Mouse (Mus musculus) brain, embryonic 18.5 days (tissue): ENCODE measurements around the gene Uaca.

Source experiments
- DNase-seq: peaks from one replicate; pipeline ENCODE4 v3.0.0-alpha.2; 2012; ENCODE audit warnings: low read depth, low spot score

Uaca gene

DNA sequence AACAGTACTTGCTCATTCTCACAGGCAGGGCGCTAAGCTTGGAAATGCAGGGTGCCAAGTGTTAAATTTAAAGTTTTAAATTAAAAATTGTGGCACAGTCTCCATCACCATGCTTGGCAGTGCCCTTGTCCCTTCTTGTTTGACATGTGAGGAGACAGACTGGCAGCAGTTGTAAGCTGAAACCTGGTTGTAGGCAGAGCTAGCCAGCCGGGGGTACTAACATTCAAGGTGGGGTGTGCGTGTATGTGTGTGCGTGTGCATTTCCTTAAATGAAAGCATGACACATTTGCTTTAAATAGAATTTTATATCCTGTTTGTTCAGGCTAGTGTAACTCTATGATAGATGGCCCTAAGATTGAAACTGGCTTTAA lies 42.7 kb downstream of the Uaca start:
- no peak for DNase-seq

DNA sequence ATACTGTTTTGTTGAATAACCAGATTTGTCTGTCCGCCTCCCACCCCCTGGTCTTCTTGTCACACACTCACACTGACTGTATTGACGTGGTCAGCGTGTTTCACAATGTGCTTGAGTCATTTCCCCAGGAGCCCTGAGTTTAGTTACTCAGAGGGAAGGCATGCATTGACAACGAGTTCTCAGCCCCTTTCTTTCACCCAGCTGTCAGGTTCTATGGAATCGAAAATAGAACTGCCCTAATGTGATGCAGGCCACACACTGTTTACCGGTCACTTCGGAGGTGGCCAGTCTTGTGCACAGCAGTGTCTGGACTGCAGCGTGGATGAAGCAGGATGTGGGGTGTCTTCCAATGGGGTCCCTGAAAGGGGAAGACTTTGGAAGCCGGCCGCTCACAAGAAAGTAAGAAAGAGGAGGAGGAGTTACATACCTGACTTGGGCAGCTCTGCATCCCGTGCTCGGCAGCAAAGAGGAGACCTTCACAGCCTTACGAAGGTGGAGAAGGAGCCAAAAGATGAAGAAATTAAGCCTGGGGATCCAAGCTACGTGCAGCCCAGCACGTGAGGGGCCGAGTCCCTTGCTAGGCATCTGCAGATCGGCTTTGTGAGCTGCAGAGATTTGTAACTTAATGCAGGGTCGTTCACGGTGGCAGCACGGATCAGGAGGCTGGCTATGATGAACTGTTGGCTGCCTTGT lies 43.3 kb downstream of the Uaca start:
- no peak for DNase-seq

- no peak for DNase-seq
Measured at GRCm38 (mm10) chr9:60838331-60838872, 44.1 kb downstream of the Uaca start.

DNA sequence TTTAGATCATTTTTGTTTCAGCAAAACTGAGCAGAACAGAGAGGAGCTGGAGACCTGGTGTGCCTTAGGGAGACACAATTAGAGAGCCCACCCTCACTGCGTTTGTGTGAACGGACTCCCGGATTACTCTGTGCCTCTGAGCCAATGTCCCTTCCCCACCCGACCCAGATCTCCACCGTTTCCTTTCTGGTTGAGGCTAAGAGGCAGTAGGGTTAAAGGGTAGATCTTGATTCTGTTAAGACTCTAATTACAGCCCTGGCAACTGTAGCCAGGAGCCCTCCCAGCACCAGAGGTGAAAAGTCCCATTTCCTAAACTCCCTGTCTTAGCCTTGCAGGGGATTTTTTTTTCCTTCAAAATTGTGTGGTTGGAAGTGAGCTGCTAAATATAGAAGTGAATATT lies 47.1 kb downstream of the Uaca start:
- DNase-seq, result no peak

DNA sequence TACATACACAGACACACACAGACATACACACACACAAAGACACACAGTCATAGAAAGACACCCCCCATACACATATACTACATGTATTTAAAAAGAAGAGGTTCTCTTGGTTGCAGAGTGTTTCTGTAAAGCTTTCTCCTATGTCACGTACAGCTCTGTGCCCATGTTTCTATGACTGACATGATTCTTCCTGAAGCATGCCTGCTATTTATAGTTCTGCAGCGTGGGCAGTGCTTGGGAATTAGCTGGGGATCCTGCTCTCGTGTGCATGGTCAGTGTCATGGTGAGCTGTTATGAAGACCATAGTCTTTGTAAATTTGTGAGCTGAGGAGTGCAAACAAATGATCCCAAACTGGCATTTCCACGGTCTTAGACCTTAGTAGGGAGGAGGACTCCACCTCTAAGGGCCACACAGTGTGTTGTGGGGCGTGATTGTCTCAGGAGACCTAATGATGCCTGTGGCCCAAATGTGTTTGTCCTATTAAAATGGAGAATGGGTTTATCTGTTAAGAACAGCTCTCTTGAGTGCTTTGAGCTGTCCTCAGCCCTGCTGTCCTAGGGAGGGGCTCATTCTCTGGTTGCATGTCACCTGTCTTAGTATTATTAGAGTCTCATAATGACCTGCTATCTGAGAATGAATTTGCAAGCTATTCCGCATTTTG lies 49.2 kb downstream of the Uaca start:
- no peak for DNase-seq

DNA sequence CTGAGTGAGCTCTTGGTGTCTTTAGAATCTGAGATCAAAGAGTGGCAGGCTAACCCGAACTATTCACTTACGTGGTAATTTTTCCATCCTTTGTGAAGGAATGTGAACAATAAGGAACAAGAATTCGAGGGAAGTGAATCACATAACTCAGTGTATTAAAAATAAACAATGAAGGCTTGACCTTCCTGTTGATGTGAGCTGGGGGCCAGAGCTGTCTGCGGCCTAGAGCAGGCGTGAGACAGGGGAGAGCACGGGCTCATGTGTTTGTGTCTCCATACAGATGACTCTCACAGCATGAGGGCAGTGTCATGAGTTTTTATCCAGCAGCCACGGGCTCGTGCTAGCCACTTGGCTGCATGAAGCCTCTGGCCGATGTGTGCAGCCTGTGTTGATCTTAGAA lies 54.4 kb downstream of the Uaca start:
- no peak for DNase-seq

DNA sequence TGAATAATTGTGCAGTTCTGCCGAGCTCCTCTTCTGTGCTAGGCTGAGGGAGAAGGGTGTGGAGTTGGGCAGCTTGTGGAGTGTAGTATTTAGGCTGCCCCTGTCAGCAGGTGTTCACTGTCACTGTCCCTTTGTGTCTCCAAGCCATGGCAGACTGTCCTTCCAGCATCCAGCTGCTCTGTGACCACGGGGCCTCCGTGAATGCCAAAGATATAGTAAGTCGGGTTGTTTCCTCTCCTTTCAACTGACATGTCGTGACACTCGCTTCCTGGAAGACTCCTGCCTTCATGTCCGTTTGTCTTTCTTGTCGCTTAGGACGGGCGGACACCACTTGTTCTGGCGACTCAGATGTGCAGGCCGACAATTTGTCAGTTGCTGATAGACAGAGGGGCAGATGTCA lies 55.6 kb downstream of the Uaca start:
- no peak for DNase-seq

GRCm38 (mm10) chr9:60854196-60854595 lies 59.9 kb downstream of the Uaca start:
- no peak for DNase-seq

DNA sequence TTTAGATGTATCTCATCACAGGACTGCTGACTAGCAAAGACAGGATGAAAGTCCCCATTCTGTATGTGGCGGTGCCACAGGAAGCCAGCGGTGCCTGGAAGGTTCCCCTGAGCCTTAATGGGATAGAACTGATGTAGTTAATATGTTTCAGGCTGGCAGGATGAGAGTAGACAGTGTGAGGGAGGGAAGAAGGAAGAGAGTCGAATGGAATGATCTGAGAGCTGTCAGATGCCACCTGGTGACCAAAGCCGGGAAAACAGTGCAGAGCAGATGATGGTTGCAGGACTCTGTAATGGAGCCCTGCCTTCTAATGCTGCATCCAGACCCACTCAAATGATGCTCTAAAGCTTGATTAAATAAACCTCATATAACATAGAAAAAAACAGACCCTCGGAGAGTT lies 63.5 kb downstream of the Uaca start:
- DNase-seq, result no peak

GRCm38 (mm10) chr9:60858306-60858960 lies 64.1 kb downstream of the Uaca start:
- DNase-seq, result no peak

GRCm38 (mm10) chr9:60859031-60859430 lies 64.7 kb downstream of the Uaca start:
- no peak for DNase-seq

DNA sequence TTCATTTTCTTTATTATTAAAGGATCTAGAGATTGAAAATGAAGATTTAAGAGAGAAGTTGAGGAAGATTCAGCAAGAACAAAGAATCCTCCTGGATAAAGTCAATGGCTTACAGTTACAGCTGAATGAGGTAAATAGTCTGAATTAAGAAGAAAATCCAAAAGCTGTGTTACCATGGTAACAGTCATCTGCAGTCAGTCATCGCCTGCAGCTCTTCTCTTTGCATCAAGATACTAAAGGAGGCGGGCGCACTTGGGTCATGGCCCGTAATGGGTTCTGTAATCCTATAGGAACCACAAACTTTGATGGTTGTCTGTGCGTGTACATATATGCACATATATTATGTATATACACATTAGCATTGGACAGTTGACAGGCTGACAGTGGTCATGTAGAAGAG lies 66.7 kb downstream of the Uaca start:
- DNase-seq, result no peak

- DNase-seq, result no peak
Measured at GRCm38 (mm10) chr9:60864664-60865063, 70.3 kb downstream of the Uaca start.

DNA sequence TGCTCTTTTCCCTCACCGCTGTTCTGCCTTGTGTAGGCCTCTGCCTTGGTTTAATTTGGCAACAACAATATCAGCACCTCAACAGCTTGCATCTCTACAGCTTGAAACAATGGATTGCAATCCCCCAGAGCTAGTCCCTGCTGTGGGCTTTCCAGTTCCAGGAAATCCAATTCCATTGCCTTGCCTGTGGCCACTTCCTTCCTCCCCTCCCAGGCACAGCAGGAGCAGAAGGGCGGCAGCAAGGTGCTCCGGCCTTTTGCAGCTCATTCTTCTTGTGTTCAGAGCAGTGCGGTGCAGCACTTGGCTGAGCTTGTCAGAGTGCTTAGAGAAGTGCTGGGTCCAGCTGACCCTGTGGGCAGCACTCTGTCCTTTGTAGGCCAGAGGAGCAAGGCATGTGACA lies 71.5 kb downstream of the Uaca start:
- DNase-seq, result no peak

DNA sequence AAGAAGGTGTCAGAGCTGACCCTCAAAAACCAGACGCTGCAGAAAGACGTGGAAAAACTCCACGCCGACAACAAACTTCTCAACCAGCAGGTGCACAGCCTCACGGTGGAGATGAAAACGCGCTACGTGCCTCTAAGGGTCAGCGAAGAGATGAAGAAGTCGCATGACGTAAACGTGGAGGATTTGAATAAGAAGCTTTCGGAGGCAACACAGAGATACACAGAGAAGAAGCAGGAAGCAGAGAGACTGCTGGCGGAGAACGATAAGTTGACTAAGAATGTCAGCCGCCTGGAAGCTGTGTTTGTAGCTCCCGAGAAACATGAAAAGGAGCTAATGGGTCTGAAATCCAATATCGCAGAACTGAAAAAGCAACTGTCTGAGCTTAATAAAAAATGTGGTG lies 76.1 kb downstream of the Uaca start:
- DNase-seq, result no peak

DNA sequence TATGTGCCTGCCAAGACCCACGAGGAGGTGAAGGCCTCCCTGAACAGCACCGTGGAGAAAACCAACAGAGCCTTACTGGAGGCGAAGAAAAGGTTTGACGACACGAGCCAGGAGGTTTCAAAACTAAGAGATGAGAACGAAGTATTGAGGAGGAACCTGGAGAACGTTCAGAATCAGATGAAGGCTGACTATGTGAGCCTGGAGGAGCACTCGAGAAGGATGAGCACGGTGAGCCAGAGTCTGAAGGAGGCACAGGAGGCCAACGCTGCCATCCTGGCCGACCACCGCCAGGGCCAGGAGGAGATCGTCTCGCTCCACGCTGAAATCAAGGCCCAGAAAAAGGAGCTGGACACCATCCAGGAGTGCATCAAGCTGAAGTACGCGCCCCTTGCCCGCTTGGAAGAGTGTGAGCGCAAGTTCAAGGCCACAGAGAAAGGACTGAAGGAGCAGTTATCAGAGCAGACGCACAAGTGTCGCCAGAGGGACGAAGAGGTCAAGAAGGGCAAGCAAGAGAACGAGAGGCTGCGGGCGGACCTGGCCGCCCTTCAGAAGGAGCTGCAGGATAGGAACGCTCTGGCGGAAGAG lies 76.7 kb downstream of the Uaca start:
- DNase-seq, result no peak

DNA sequence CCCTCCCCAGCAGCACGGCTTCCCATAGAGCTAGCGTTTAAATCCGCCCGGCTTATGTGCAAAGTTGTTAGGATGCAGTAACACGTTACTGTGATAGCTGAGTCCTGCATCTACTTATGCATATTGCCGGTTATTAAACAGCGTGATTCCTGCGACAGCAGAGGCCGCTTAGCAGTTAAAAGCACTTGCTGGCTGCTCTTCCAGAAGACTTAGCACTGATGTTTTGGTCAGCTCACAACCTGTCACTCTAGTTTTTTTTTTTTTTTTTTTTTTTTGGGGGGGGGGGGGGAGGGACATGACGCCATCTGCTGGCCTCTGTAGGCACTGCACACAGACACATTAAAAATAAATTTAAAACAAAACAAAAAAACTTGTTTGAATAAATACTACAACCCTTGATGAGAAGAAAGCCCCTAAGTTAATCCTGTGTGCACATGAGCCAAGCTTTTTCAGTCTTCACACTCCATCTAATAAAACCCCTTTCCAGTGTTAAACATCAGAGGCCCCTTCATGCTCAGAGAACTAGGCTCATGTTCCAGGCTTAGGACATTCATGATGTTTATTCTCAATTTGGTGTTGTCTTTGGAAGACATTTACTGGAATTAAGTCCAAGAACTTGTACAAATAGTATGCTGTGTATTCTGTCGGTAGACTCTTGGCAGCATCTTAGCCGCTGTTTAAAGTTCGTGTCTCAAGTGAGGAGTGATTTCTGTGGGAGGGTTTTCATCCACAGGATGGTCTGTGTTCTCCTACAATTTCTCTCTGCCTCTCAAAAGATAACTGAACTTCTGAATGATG lies 79.1 kb downstream of the Uaca start:
- no peak for DNase-seq

DNA sequence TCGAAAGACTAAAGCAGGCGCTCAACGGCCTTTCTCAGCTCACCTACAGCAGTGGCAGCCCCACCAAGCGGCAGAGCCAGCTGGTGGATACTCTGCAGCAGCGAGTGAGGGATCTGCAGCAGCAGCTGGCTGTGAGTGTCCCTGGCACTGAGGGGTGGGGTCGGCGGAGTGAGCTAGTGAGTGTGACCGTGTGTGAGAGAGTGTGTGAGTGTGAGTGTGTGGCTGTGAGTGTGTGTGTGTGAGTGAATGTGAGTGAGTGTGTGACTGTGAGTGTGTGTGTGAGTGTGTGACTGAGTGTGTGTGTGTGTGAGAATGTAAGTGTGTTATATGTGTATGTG lies 79.7 kb downstream of the Uaca start:
- no peak for DNase-seq

DNA sequence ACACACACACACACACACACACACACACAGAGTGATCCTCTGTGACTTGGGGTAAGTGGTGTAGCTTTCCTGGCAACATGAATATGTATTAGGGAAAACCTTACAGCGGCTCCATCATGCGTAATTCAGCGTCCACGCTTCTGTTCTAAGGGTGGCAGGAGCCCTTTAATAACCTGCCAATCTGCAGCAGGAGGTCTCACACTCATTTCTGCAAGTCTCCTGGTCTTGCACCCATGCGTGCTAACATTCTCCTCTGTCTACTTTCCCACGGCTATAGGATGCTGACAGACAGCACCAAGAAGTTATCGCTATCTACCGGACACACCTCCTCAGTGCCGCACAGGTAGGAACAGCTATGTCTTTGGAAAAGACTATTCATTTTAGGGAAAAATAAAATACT lies 81.7 kb downstream of the Uaca start:
- DNase-seq, result no peak

DNA sequence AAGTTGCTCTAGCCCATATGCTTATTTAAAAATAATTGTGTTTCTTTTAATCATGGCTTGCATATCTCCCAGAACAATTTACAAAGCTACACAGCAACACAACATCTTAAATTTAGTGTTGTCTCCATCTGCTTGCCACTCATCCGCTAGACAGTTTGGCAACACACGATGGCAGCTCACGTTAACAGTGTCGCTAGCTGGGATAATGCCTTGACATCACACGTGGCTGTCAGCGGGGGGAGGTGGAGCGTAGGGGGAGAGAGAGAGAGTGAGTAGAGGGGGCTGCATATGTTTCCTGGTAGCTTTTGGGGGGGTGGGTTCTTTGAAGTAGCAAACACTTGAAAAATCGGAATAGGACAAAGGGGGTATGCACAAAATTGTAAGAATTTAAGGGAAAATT lies 82.2 kb downstream of the Uaca start:
- no peak for DNase-seq

- DNase-seq, result no peak
Measured at GRCm38 (mm10) chr9:60878051-60878557, 83.8 kb downstream of the Uaca start.

DNA sequence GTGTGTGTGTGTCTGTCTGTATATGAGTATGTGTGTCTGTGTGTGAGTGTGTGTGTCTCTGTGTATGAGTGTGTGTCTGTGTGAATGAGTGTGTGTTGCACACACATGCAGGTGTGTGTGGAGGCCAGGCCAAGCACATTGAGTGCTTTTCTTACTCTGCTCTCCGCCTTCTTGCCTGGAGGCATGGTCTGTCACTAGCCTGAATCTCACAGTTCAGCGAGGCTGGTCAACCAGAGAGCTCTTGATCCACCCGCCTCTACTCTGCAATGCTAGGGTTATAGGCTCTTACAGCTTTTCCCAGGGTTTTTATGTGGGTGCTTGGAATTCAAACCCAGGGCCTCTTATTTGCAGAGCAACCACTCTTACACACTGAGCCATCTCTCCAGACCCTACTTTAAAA lies 84.3 kb downstream of the Uaca start:
- DNase-seq, result no peak
